Mouse (Mus musculus) frontal cortex, postnatal 25 days (tissue): ENCODE measurements at regions not wholly inside any gene's neighbourhood (a gene's known extent, or its start where the extent isn't known, plus 50 kb on each side); places are given as distances from the start of the nearest gene placed in this dataset.

Experiments used
- DNase-seq, 2 experiments: peaks; one replicate each; pipeline ENCODE4 v3.0.0; 2022; ENCODE audit warnings: low spot score in 2 of 2

- no peak for DNase-seq
Observed at GRCm38 (mm10) chr9:112938781-112939180, 703.0 kb upstream of the Arpp21 start.

GRCm38 (mm10) chr9:112909311-112910101 is 673.8 kb upstream of the Arpp21 start:
- peak; percentile 23 to 34 for DNase-seq

- DNase-seq = no peak
Observed at GRCm38 (mm10) chr9:112905955-112906354, 670.2 kb upstream of the Arpp21 start.

GRCm38 (mm10) chr9:112864921-112865320 is 629.2 kb upstream of the Arpp21 start:
- no peak for DNase-seq

GRCm38 (mm10) chr9:112861136-112861535 is 625.4 kb upstream of the Arpp21 start:
- DNase-seq = no peak

GRCm38 (mm10) chr9:112860307-112860893 is 624.7 kb upstream of the Arpp21 start:
- DNase-seq = no peak

- no peak for DNase-seq
Observed at GRCm38 (mm10) chr9:112841473-112841872, 605.7 kb upstream of the Arpp21 start.

GRCm38 (mm10) chr9:112839071-112839793 is 603.5 kb upstream of the Arpp21 start:
- DNase-seq = no peak

GRCm38 (mm10) chr9:112837563-112837962 is 601.8 kb upstream of the Arpp21 start:
- DNase-seq = no peak

- DNase-seq = no peak
Observed at GRCm38 (mm10) chr9:112834441-112835245, 598.9 kb upstream of the Arpp21 start.

GRCm38 (mm10) chr9:112831102-112831501 is 595.4 kb upstream of the Arpp21 start:
- no peak for DNase-seq

- no peak for DNase-seq
Observed at GRCm38 (mm10) chr9:112828602-112829001, 592.9 kb upstream of the Arpp21 start.

- DNase-seq = no peak
Observed at GRCm38 (mm10) chr9:112826592-112826991, 590.9 kb upstream of the Arpp21 start.

GRCm38 (mm10) chr9:112821940-112822339 is 586.2 kb upstream of the Arpp21 start:
- no peak for DNase-seq

GRCm38 (mm10) chr9:112811946-112812345 is 576.2 kb upstream of the Arpp21 start:
- DNase-seq = no peak

GRCm38 (mm10) chr9:112799583-112800220 is 564.0 kb upstream of the Arpp21 start:
- DNase-seq = no peak

- no peak for DNase-seq
Observed at GRCm38 (mm10) chr9:112793537-112793936, 557.8 kb upstream of the Arpp21 start.

- DNase-seq = no peak
Observed at GRCm38 (mm10) chr9:112771981-112772380, 536.2 kb upstream of the Arpp21 start.

GRCm38 (mm10) chr9:112744616-112745015 is 508.9 kb upstream of the Arpp21 start:
- no peak for DNase-seq

GRCm38 (mm10) chr9:112743871-112744590 is 508.3 kb upstream of the Arpp21 start:
- DNase-seq = no peak

- no peak for DNase-seq
Observed at GRCm38 (mm10) chr9:112735761-112736160, 500.0 kb upstream of the Arpp21 start.
